Mouse (Mus musculus): Measurements from ENCODE around the gene Efcab3.
"Not testable (repeated sequence)": the region's sequence is repeated elsewhere in the genome, so short reads cannot be mapped to it uniquely, and the experiment has no call there.

Efcab3 gene

GRCm38 (mm10) chr11:105063292-105063691 is at the start of gene Efcab3:
TSS of gene Efcab3 (plus strand) at chr11:105063592.
- no peak for DNase-seq (ENCODE audit: low spot score)

- no peak for DNase-seq (ENCODE audit: low spot score)
Observed at GRCm38 (mm10) chr11:105021071-105021470, 42.3 kb upstream of the Efcab3 start.

- DNase-seq (ENCODE audit: low spot score), result no peak
Observed at GRCm38 (mm10) chr11:105028744-105029348, 34.5 kb upstream of the Efcab3 start.

- no peak for DNase-seq (ENCODE audit: low spot score)
Observed at GRCm38 (mm10) chr11:105029525-105029924, 33.9 kb upstream of the Efcab3 start.

- DNase-seq (ENCODE audit: low spot score), result no peak
Observed at GRCm38 (mm10) chr11:105030229-105030628, 33.2 kb upstream of the Efcab3 start.

- no peak for DNase-seq (ENCODE audit: low spot score)
Observed at GRCm38 (mm10) chr11:105031103-105031502, 32.3 kb upstream of the Efcab3 start.

GRCm38 (mm10) chr11:105035081-105035480 is 28.3 kb upstream of the Efcab3 start:
- no peak for DNase-seq (ENCODE audit: low spot score)

GRCm38 (mm10) chr11:105112448-105112847 is 49.1 kb downstream of the Efcab3 start:
- not testable (repeated sequence) for DNase-seq (ENCODE audit: low spot score)

- no peak for DNase-seq (ENCODE audit: low spot score)
Observed at GRCm38 (mm10) chr11:105117814-105118213, 54.4 kb downstream of the Efcab3 start.

GRCm38 (mm10) chr11:105120551-105121061 is 57.2 kb downstream of the Efcab3 start:
- no peak for DNase-seq (ENCODE audit: low spot score)

- not testable (repeated sequence) for DNase-seq (ENCODE audit: low spot score)
Observed at GRCm38 (mm10) chr11:105121792-105122191, 58.4 kb downstream of the Efcab3 start.

GRCm38 (mm10) chr11:105123986-105124385 is 60.6 kb downstream of the Efcab3 start:
- no peak for DNase-seq (ENCODE audit: low spot score)

- peak; percentile 40 for DNase-seq (ENCODE audit: low spot score)
Observed at GRCm38 (mm10) chr11:105125735-105126519, 62.5 kb downstream of the Efcab3 start, which contains the start of gene Mettl2. TSS of gene Mettl2 (plus strand) at chr11:105126425.

- DNase-seq (ENCODE audit: low spot score), result no peak
Observed at GRCm38 (mm10) chr11:105126520-105127029, 63.2 kb downstream of the Efcab3 start.

GRCm38 (mm10) chr11:105135692-105136091 is 72.3 kb downstream of the Efcab3 start:
- DNase-seq (ENCODE audit: low spot score), result no peak

GRCm38 (mm10) chr11:105137255-105137654 is 73.9 kb downstream of the Efcab3 start:
- not testable (repeated sequence) for DNase-seq (ENCODE audit: low spot score)

- DNase-seq (ENCODE audit: low spot score), result not testable (repeated sequence)
Observed at GRCm38 (mm10) chr11:105140512-105140911, 77.1 kb downstream of the Efcab3 start.

- no peak for DNase-seq (ENCODE audit: low spot score)
Observed at GRCm38 (mm10) chr11:105141115-105141514, 77.7 kb downstream of the Efcab3 start.

GRCm38 (mm10) chr11:105143564-105143963 is 80.2 kb downstream of the Efcab3 start:
- DNase-seq (ENCODE audit: low spot score), result no peak

GRCm38 (mm10) chr11:105144084-105144483 is 80.7 kb downstream of the Efcab3 start:
- DNase-seq (ENCODE audit: low spot score), result no peak

- no peak for DNase-seq (ENCODE audit: low spot score)
Observed at GRCm38 (mm10) chr11:105144508-105145210, 81.3 kb downstream of the Efcab3 start.

- DNase-seq (ENCODE audit: low spot score), result no peak
Observed at GRCm38 (mm10) chr11:105145211-105145610, 81.8 kb downstream of the Efcab3 start.
